Mouse (Mus musculus) megakaryocyte-erythroid progenitor cell, adult 5-6 weeks (primary cell): ENCODE results near the gene Lefty1. TPM values are rescaled to one million over a fixed set of nuclear protein-coding genes. Genes with fewer than 3 reads are reported as not detected.

Source experiments
- ATAC-seq: replicated peaks from 2 replicates; pipeline ENCODE4 v1.8.0; 2016; ENCODE audit warnings: mild to moderate bottlenecking, inconsistent platforms; ENCODE audit not compliant: severe bottlenecking, poor library complexity, low FRiP score, low TSS enrichment
- total RNA-seq, 2 experiments: library from RNA; stranded (forward) in 1 of 2; stranded (reverse) in 1 of 2; fragments of 200-1000, 215-1000 nt in 1 of 2; fragments of >200 nt in 1 of 2; fragmentation: Nextera tagmentation in 1 of 2; gene quantifications; 2 replicates each; pipeline ENCODE4 v1.2.3; 2014 to 2017

Lefty1 gene
- total RNA-seq, 2 experiments from 2014 or later: 11.9 TPM; not detected in 1

DNA sequence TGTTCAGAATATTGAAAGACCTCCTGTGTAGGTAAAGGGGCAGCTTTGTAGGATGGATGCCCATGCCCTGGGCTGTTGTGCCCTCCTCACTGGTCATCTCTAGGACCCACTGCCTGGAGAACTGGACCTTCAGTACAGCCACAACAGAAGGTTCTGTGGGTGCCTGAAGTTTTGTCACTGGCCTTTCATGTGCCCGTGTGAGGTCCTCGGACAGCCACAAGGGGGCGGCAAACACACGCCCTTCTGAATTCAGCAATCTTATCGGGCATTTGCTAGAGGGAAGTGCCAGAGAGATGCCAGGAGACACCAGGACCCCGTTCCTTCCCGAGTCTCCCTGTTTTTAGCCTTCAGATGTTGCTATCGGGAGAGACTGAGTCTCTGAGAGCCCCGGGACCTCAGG is 52.9 kb downstream of the Lefty1 start:
- peak; percentile 76 for ATAC-seq

Other genes starting within 250 kb of the Lefty1 start
- gene Mixl1, start 238.0 kb upstream of the Lefty1 start, total RNA-seq (2014; fragmentation: Nextera tagmentation): not detected in 2 replicates
- not detected in 2 replicates for gene Mixl1, start 238.0 kb upstream of the Lefty1 start, total RNA-seq (2017)
- 19.1 and 21.9 TPM in 2 replicates for gene Acbd3, start 209.0 kb upstream of the Lefty1 start, total RNA-seq (2014; fragmentation: Nextera tagmentation)
- gene Acbd3, start 209.0 kb upstream of the Lefty1 start, total RNA-seq (2017): 42.7 and 44.4 TPM in 2 replicates
- 737 and 1,041 TPM in 2 replicates for gene H3f3a, start 121.1 kb upstream of the Lefty1 start, total RNA-seq (2014; fragmentation: Nextera tagmentation)
- gene H3f3a, start 121.1 kb upstream of the Lefty1 start, total RNA-seq (2017): 1,518 and 1,745 TPM in 2 replicates
- gene Sde2, start 83.9 kb upstream of the Lefty1 start, total RNA-seq (2014; fragmentation: Nextera tagmentation): 22.0 and 23.2 TPM in 2 replicates
- gene Sde2, start 83.9 kb upstream of the Lefty1 start, total RNA-seq (2017): 37.6 and 45.7 TPM in 2 replicates
- gene Lefty2, start 41.9 kb upstream of the Lefty1 start, total RNA-seq (2014; fragmentation: Nextera tagmentation): not detected in 2 replicates
- gene Lefty2, start 41.9 kb upstream of the Lefty1 start, total RNA-seq (2017): not detected in 2 replicates
- 57.0 and 70.4 TPM in 2 replicates for gene Pycr2, start 30.7 kb upstream of the Lefty1 start, total RNA-seq (2014; fragmentation: Nextera tagmentation)
- 21.1 and 34.2 TPM in 2 replicates for gene Pycr2, start 30.7 kb upstream of the Lefty1 start, total RNA-seq (2017)
- gene Tmem63a, start 7.3 kb downstream of the Lefty1 start, total RNA-seq (2014; fragmentation: Nextera tagmentation): 22.5 and 26.6 TPM in 2 replicates
- gene Tmem63a, start 7.3 kb downstream of the Lefty1 start, total RNA-seq (2017): 4.8 and 10.8 TPM in 2 replicates
- 4.5 TPM in 1 of 2 replicates, not detected in the other for gene Ephx1, start 85.9 kb downstream of the Lefty1 start, total RNA-seq (2014; fragmentation: Nextera tagmentation)
- gene Ephx1, start 85.9 kb downstream of the Lefty1 start, total RNA-seq (2017): 0.57 TPM in 1 of 2 replicates, not detected in the other
- not detected in 2 replicates for gene 9130409I23Rik, start 116.2 kb downstream of the Lefty1 start, total RNA-seq (2014; fragmentation: Nextera tagmentation)
- not detected in 2 replicates for gene 9130409I23Rik, start 116.2 kb downstream of the Lefty1 start, total RNA-seq (2017)
- 54.5 and 64.7 TPM in 2 replicates for gene Nvl, start 209.2 kb downstream of the Lefty1 start, total RNA-seq (2014; fragmentation: Nextera tagmentation)
- gene Nvl, start 209.2 kb downstream of the Lefty1 start, total RNA-seq (2017): 36.3 and 37.0 TPM in 2 replicates
- 14.0 and 25.9 TPM in 2 replicates for gene Cnih4, start 209.7 kb downstream of the Lefty1 start, total RNA-seq (2014; fragmentation: Nextera tagmentation)
- 59.7 and 71.2 TPM in 2 replicates for gene Cnih4, start 209.7 kb downstream of the Lefty1 start, total RNA-seq (2017)